ENCODE assay signal across 8 mouse cellular contexts in the genomic region with DNA sequence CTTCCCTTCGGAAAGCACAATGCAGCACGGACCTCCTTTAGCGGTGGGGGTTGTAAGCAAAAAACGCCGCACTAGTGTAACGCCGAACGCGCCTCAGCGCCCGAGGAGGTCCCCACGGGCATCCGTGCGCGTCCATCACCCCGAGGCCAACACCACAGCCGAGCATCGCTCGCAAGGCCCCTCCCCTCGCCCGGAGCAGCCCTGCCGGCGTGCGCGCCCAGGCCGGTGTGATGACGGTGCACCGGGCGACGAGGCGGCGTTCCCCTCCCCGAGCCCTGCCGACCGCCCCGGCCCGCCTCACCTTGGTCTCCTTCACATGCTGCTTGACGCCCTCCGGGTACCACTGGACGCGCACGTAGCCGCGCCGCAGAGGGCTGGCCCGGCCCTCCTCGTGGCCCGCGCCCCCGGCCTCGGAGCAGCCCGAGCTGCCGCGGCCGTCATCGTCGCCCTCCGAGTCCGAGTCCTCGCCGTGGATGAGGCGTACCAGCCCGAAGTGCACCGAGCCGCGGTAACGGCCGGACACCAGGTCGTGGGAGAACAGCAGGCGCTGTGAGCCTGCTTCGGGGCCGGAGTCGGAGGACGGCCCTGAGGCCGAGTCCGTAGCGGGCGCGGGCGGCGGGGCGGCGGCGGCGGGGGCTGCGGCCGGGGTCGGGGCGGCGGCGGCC. TPM values are rescaled to one million over a fixed set of nuclear protein-coding genes. Genes with fewer than 3 reads are reported as not detected.
DNase-seq lines count a peak whose midpoint lies in the region; ATAC-seq and TF ChIP-seq lines count a peak whose summit lies in the region.

No protein-coding gene starts in this region.

- peaks cover 33% of the 10 kb centered on the region for H3K4me1 ChIP-seq in forebrain, embryonic 13.5 days
- peaks cover 46% of the 10 kb centered on the region for H3K4me1 ChIP-seq in hindbrain, embryonic 13.5 days (replicated peaks)

- no peak for DNase-seq in Patski (ENCODE audit: low read depth, low spot score)
- peak; percentile 60 for DNase-seq in cerebellum, adult 11 months
- peak; percentile 62 to 72 for DNase-seq in left cerebral cortex, postnatal 36 days (ENCODE audit: low spot score in 2 of 2)
- peak; percentile 61 to 71 for DNase-seq in right cerebral cortex, postnatal 10 days (ENCODE audit: low spot score in 2 of 2)
- peak; percentile 41 for DNase-seq in urinary bladder, postnatal 25 days (ENCODE audit: low spot score)

- POLR2A ChIA-PET in Patski (lab: Charles Lee), result no interaction called here

- H3K27me3 ChIP-seq in Patski, result no peaks in the 10 kb centered on the region
- H3K27me3 ChIP-seq in forebrain, embryonic 13.5 days, result no peaks in the 10 kb centered on the region
- no peaks in the 10 kb centered on the region for H3K27me3 ChIP-seq in hindbrain, embryonic 13.5 days

- peak; percentile 61 for ATAC-seq in Patski
- ATAC-seq in forebrain, embryonic 13.5 days, result peak; percentile 78
- peak; percentile 82 for ATAC-seq in hindbrain, embryonic 13.5 days (ENCODE audit: low FRiP score)
- ATAC-seq in megakaryocyte progenitor cell, adult 5-6 weeks (replicated peaks; ENCODE audit: poor library complexity), result peak; percentile 40

- H3K9ac ChIP-seq in forebrain, embryonic 13.5 days, result peak overlapping the region; percentile 91
- peak overlapping the region; percentile 95 for H3K9ac ChIP-seq in hindbrain, embryonic 13.5 days

- peak overlapping the region; percentile 83 for H3K27ac ChIP-seq in forebrain, embryonic 13.5 days
- H3K27ac ChIP-seq in hindbrain, embryonic 13.5 days, result peak overlapping the region; percentile 96

- WGBS in forebrain, embryonic 13.5 days, result under 1% methylated on average over 78 of the region's 91 CpGs
- under 1% methylated on average over 79 of the region's 91 CpGs for WGBS in hindbrain, embryonic 13.5 days

- H3K4me2 ChIP-seq in forebrain, embryonic 13.5 days, result peak overlapping the region; percentile 61
- H3K4me2 ChIP-seq in hindbrain, embryonic 13.5 days, result peak overlapping the region; percentile 70

- no peak for TF ChIP-seq CTCF in Patski (IDR thresholded peaks at IDR 0.05)

- H3K36me3 ChIP-seq in forebrain, embryonic 13.5 days (ENCODE audit: poor library complexity, severe bottlenecking), result no peaks in the 10 kb centered on the region
- no peaks in the 10 kb centered on the region for H3K36me3 ChIP-seq in hindbrain, embryonic 13.5 days

- H3K4me3 ChIP-seq in forebrain, embryonic 13.5 days, result peak overlapping the region; percentile 82
- H3K4me3 ChIP-seq in hindbrain, embryonic 13.5 days, result peak overlapping the region; percentile 94

- intact Hi-C loops in left cerebral cortex, postnatal 36 days (cut with DNase I), result no loop called here

- no peaks in the 10 kb centered on the region for H3K9me3 ChIP-seq in forebrain, embryonic 13.5 days (replicated peaks)
- no peaks in the 10 kb centered on the region for H3K9me3 ChIP-seq in hindbrain, embryonic 13.5 days

- in situ Hi-C loops in Patski (cut with MboI; ENCODE audit: low pct_unique_long_range_greater_than_20kb), result no loop called here

- CTCF ChIA-PET in Patski (lab: Charles Lee), result no interaction called here

RNA-seq across cellular contexts. Expression of a gene that starts 0.4 kb away (rescaled TPM):
- polyA plus RNA-seq in Patski (2021), result 32.5 TPM
- 11.9 and 12.1 TPM in 2 replicates for polyA plus RNA-seq in forebrain, embryonic 13.5 days (2015; fragmentation: Nextera tagmentation; extraction: Ambion mirVana)
- 14.1 and 14.8 TPM in 2 replicates for polyA plus RNA-seq in hindbrain, embryonic 13.5 days (2015; fragmentation: Nextera tagmentation; extraction: Ambion mirVana)
- 100 to 1,000 TPM; 121 to 126 TPM for total RNA-seq in left cerebral cortex, postnatal 36 days (2021)
- total RNA-seq in megakaryocyte progenitor cell, adult 5-6 weeks (2015), result 5.0 TPM in 2 replicates
- 6.1 and 6.4 TPM in 2 replicates for total RNA-seq in megakaryocyte progenitor cell, adult 5-6 weeks (2017)

RNA-seq across cellular contexts. Expression of a gene that starts 5.4 kb away (rescaled TPM):
- not detected for polyA plus RNA-seq in Patski (2021)
- 0.25 and 0.39 TPM in 2 replicates for polyA plus RNA-seq in forebrain, embryonic 13.5 days (2015; fragmentation: Nextera tagmentation; extraction: Ambion mirVana)
- 0.36 and 1.0 TPM in 2 replicates for polyA plus RNA-seq in hindbrain, embryonic 13.5 days (2015; fragmentation: Nextera tagmentation; extraction: Ambion mirVana)
- under 1 TPM; 0.62 to 0.97 TPM for total RNA-seq in left cerebral cortex, postnatal 36 days (2021)
- total RNA-seq in megakaryocyte progenitor cell, adult 5-6 weeks (2015), result not detected in 2 replicates
- total RNA-seq in megakaryocyte progenitor cell, adult 5-6 weeks (2017), result not detected in 2 replicates

RNA-seq across cellular contexts. Expression of a gene that starts 46.0 kb away (rescaled TPM):
- polyA plus RNA-seq in Patski (2021), result 15.6 TPM
- polyA plus RNA-seq in forebrain, embryonic 13.5 days (2015; fragmentation: Nextera tagmentation; extraction: Ambion mirVana), result 0.87 and 0.98 TPM in 2 replicates
- 1.8 and 2.1 TPM in 2 replicates for polyA plus RNA-seq in hindbrain, embryonic 13.5 days (2015; fragmentation: Nextera tagmentation; extraction: Ambion mirVana)
- 1 to 10 TPM in 1 of 2 experiments, under 1 TPM in 1; 0.84 to 1.9 TPM for total RNA-seq in left cerebral cortex, postnatal 36 days (2021)
- total RNA-seq in megakaryocyte progenitor cell, adult 5-6 weeks (2015), result 3.7 and 4.9 TPM in 2 replicates
- total RNA-seq in megakaryocyte progenitor cell, adult 5-6 weeks (2017), result 2.7 and 3.5 TPM in 2 replicates

RNA-seq across cellular contexts. Expression of a gene that starts 50.1 kb away (rescaled TPM):
- polyA plus RNA-seq in Patski (2021), result 4.6 TPM
- polyA plus RNA-seq in forebrain, embryonic 13.5 days (2015; fragmentation: Nextera tagmentation; extraction: Ambion mirVana), result 0.98 and 2.2 TPM in 2 replicates
- 3.1 and 3.3 TPM in 2 replicates for polyA plus RNA-seq in hindbrain, embryonic 13.5 days (2015; fragmentation: Nextera tagmentation; extraction: Ambion mirVana)
- 1 to 10 TPM; 4.0 to 7.0 TPM for total RNA-seq in left cerebral cortex, postnatal 36 days (2021)
- 7.6 and 15.5 TPM in 2 replicates for total RNA-seq in megakaryocyte progenitor cell, adult 5-6 weeks (2015)
- 6.7 and 26.1 TPM in 2 replicates for total RNA-seq in megakaryocyte progenitor cell, adult 5-6 weeks (2017)
